Comparison of ENCODE assay signal across 11 mouse cellular contexts in the genomic region with DNA sequence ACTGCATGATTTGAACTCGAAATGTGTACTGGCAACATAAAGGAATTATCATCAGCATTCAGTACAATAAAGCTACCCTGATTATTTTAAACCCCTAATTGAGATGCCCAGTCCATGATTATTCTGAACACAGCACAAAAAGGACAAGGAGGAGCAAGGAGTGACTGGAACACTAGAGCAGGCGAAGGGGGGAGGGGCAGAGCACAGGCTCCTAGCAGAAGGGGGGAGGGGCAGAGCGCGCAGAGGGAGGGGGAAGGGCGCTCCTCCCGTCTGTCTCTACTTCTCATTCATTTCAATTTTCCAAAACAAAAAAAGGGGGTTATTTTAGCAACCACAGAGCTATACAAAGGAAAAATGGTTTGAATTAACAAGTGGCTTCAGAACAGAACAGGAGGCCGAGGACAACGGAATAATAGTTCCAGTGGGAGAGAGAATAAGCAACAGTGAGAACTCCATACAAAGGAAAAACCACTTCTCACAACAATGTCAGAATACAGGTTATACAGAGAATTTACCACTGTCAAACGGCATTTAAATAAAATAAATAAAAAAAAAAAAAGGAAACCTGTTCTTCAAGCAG.
DNase-seq lines count a peak whose midpoint lies in the region; ATAC-seq lines count a peak whose summit lies in the region.
"Had no signal": no experiment of that assay in that cellular context is flagged by ENCODE, and none has a peak within 500 bp of the region (broad histone marks: within the 10 kb centered on the region; RNA-seq: fewer than 3 reads in every experiment).

No protein-coding gene starts in this region.

- no peak for ATAC-seq in hindbrain, embryonic 15.5 days (ENCODE audit: low FRiP score, low read depth)
- no peak; the same call in 1 of the 2 replicates for ATAC-seq in neural tube, embryonic 13.5 days (ENCODE audit: low read depth)
- ATAC-seq in cerebellum, adult (ENCODE audit: insufficient number of reproducible peaks, low FRiP score, low TSS enrichment): no peak

- H3K36me3 ChIP-seq in embryonic facial prominence, embryonic 10.5 days (replicated peaks): no peaks in the 10 kb centered on the region
- H3K36me3 ChIP-seq in hindbrain, embryonic 15.5 days: 0 out of 2 replicates have a peak, but pooled peaks cover 3% of the 10 kb centered on the region
- 0 out of 2 replicates have a peak, but pooled peaks cover 13% of the 10 kb centered on the region for H3K36me3 ChIP-seq in neural tube, embryonic 13.5 days
- H3K36me3 ChIP-seq: G1E; liver, embryonic 15.5 days had no signal

- 0 out of 2 replicates have a peak overlapping the region, but pooled peaks have one; percentile 26 for H3K4me3 ChIP-seq in embryonic facial prominence, embryonic 10.5 days
- no peak overlapping the region for H3K4me3 ChIP-seq in hindbrain, embryonic 15.5 days
- H3K4me3 ChIP-seq in neural tube, embryonic 13.5 days: peak overlapping the region; percentile 17; the same call in 1 of the 2 replicates
- H3K4me3 ChIP-seq: liver, embryonic 15.5 days had no signal

- 20% methylated on average over 9 of the region's 9 CpGs for whole genome bisulfite sequencing in embryonic facial prominence, embryonic 10.5 days
- WGBS in hindbrain, embryonic 15.5 days: 14% methylated on average over 9 of the region's 9 CpGs
- 19% methylated on average over 9 of the region's 9 CpGs for WGBS in neural tube, embryonic 13.5 days

- peak; percentile 54 to 67 for DNase-seq in layer of hippocampus, postnatal 10 days (ENCODE audit: low spot score in 2 of 2)
- no peak for DNase-seq in layer of hippocampus, postnatal 36 days
- DNase-seq in embryonic facial prominence, embryonic 10.5 days (ENCODE audit: low spot score): peak; percentile 76
- DNase-seq in ovary, adult 18-20 months (ENCODE audit: low spot score): no peak
- DNase-seq in testis, postnatal 10 days (ENCODE audit: low spot score): no peak
- DNase-seq: thymus, adult 18-20 months had no signal

- no peak overlapping the region for H3K9ac ChIP-seq in hindbrain, embryonic 15.5 days
- peak overlapping the region; percentile 31; the same call in 1 of the 2 replicates for H3K9ac ChIP-seq in neural tube, embryonic 13.5 days
- H3K9ac ChIP-seq: liver, embryonic 15.5 days had no signal

- H3K27ac ChIP-seq in embryonic facial prominence, embryonic 10.5 days (replicated peaks): no peak overlapping the region
- no peak overlapping the region; the same call in 1 of the 2 replicates for H3K27ac ChIP-seq in hindbrain, embryonic 15.5 days (replicated peaks)
- no peak overlapping the region for H3K27ac ChIP-seq in neural tube, embryonic 13.5 days (replicated peaks)
- H3K27ac ChIP-seq: liver, embryonic 15.5 days had no signal

- H3K4me1 ChIP-seq in embryonic facial prominence, embryonic 10.5 days: peaks cover 8% of the 10 kb centered on the region
- H3K4me1 ChIP-seq in hindbrain, embryonic 15.5 days (replicated peaks): peaks cover 5% of the 10 kb centered on the region; the same call in 1 of the 2 replicates
- peaks cover 9% of the 10 kb centered on the region for H3K4me1 ChIP-seq in neural tube, embryonic 13.5 days (replicated peaks)
- H3K4me1 ChIP-seq: liver, embryonic 15.5 days had no signal

- H3K9me3 ChIP-seq in embryonic facial prominence, embryonic 10.5 days: no peaks in the 10 kb centered on the region
- no peaks in the 10 kb centered on the region for H3K9me3 ChIP-seq in hindbrain, embryonic 15.5 days
- no peaks in the 10 kb centered on the region for H3K9me3 ChIP-seq in neural tube, embryonic 13.5 days
- H3K9me3 ChIP-seq: G1E; liver, embryonic 15.5 days had no signal

- H3K27me3 ChIP-seq in embryonic facial prominence, embryonic 10.5 days (replicated peaks; ENCODE audit: low read depth, poor library complexity, severe bottlenecking): no peaks in the 10 kb centered on the region
- no peaks in the 10 kb centered on the region for H3K27me3 ChIP-seq in hindbrain, embryonic 15.5 days
- no peaks in the 10 kb centered on the region for H3K27me3 ChIP-seq in neural tube, embryonic 13.5 days
- H3K27me3 ChIP-seq: liver, embryonic 15.5 days had no signal

- H3K4me2 ChIP-seq in hindbrain, embryonic 15.5 days: peak overlapping the region; percentile 27; the same call in 1 of the 2 replicates
- H3K4me2 ChIP-seq in neural tube, embryonic 13.5 days: peak overlapping the region; percentile 29; the same call in 1 of the 2 replicates
- H3K4me2 ChIP-seq: liver, embryonic 15.5 days had no signal

Comparison
In these comparisons a context has a peak if more than half of its experiments do, and no peak if none do; other contexts are left out.
1. DNase-seq: peak in layer of hippocampus, postnatal 10 days (2 of 2) and embryonic facial prominence, embryonic 10.5 days (single experiment); none in layer of hippocampus, postnatal 36 days (0 of 2), ovary, adult 18-20 months (single experiment) and testis, postnatal 10 days (single experiment).